Mouse (Mus musculus) adrenal gland, adult 8-10 months (tissue): ENCODE measurements around the gene Olfr545. TPM values are rescaled to one million over a fixed set of nuclear protein-coding genes. Genes with fewer than 3 reads are reported as not detected.

ENCODE experiments used
- DNase-seq: peaks from one replicate; pipeline ENCODE4 v3.0.0; 2022
- total RNA-seq, 4 experiments: library from RNA; stranded (reverse); gene quantifications; 2 replicates each; pipeline ENCODE4 v1.2.4; 2022

Olfr545 gene
- total RNA-seq, 4 experiments from 2014 or later: not detected

DNA sequence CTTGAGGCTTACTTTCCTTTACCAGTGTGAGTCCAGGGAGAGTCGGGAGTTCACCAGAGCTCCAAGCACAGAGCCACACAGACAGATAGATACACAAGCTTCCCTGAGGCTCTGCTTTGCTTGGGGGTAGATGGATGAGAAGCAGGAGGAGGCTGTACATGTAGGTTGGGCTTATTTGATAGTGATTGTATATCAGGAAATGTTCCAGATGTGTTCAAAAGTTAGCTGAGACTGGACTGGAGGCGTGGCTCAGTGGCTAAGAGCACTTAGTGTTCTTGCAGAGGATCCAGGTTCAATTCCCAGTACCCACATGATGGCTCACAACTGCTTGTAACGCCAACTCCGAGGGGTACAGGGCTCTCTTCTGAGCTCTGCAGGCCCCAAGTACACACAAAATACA lies 20.9 kb downstream of the Olfr545 start:
- DNase-seq: no peak

- DNase-seq: no peak
Measured at GRCm38 (mm10) chr7:102477377-102477776, 22.0 kb downstream of the Olfr545 start.

GRCm38 (mm10) chr7:102476601-102477000 lies 22.8 kb downstream of the Olfr545 start:
- no peak for DNase-seq

DNA sequence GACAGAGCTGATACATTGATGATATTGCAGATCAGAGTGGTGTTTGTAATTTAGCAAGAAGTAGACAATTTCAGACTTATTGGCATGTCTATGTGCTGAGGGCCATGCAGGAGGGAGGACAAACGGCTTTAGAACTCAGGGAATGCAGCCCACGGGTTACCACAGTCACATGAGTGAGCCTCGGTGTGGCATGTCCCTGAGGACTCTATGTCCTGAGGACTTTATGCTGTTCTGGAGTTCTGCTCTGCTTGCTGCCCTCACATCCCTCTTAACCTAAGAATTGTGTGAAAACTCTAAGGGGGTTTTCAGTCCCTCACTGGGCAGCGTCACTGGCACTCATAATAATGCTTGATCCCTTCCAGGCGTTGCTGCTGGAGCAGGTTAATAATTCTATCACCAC lies 26.7 kb downstream of the Olfr545 start:
- DNase-seq: no peak

DNA sequence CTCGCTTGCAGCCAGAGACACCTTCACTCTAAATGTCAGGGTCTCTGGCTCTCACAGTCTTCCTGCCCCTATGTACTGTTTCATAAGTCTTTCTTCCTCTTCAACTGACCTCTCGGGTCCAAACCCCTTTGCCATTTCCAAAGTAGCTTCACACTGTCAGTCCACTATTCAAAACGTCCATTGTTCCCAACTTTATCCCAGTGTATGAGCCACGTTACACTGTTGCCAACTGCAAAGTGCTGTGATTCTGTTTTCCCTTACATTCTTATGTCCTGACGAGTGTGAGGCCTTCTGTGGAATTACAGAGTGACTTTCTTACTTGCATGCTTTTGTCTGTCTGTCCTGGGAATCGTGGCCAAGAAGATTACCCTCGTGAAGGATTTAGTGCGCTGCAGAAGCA lies 31.8 kb downstream of the Olfr545 start:
- DNase-seq: no peak

GRCm38 (mm10) chr7:102458618-102459380 lies 40.6 kb downstream of the Olfr545 start:
- no peak for DNase-seq

DNA sequence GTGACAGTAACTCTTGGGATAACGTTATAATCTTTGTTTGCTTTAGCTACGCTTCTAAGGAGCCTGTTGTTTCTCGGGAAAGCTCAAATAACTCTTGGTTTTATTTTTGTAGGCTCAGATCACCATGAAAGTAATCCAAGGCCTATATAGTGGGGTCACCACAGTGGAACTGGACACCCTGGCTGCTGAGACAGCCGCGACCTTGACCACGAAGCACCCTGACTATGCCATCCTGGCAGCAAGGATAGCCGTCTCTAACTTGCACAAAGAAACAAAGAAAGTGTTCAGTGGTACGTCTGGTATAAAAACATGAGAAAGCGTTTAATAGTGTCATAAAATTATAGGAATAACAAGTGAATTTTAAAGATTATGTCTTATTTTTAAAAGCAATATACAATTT lies 52.9 kb downstream of the Olfr545 start:
- DNase-seq: no peak

DNA sequence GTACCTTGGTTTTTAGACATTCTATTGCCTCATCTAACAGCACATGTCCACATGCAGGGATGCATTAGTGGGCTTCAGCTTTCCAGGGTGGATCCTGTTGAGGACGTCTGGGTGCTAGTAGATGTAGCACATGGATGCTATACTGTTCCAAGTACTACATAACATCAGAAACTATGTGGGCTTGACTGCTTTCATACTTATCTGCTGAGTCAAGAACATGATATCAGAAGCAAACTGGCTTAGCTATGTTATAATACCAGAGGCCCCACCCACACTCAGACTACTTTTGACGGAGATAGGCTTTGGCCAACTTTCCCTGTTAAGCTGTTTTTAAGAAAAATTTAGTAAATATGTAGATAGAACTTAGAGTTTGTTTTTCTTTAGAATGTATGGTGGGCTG lies 55.1 kb downstream of the Olfr545 start:
- DNase-seq: no peak

DNA sequence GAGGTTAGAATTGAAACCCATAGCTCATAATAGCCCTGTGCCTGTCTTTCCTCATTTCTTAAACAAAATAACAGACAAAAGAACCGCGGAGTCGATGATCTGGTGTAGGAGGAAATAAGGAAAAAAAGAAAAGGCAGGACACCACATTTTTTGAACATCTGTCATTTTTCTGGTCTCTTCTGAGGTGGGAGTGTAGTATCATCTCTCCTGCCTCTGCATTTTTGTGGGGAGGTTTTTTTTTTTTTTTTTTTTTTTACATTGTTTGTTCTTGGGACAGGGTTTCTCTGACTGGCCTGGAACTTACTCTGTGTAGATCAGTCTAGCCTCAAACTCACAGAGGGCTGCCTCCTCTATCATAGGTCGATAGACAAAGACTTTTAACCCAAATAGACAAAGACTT lies 56.9 kb downstream of the Olfr545 start:
- DNase-seq: no peak

DNA sequence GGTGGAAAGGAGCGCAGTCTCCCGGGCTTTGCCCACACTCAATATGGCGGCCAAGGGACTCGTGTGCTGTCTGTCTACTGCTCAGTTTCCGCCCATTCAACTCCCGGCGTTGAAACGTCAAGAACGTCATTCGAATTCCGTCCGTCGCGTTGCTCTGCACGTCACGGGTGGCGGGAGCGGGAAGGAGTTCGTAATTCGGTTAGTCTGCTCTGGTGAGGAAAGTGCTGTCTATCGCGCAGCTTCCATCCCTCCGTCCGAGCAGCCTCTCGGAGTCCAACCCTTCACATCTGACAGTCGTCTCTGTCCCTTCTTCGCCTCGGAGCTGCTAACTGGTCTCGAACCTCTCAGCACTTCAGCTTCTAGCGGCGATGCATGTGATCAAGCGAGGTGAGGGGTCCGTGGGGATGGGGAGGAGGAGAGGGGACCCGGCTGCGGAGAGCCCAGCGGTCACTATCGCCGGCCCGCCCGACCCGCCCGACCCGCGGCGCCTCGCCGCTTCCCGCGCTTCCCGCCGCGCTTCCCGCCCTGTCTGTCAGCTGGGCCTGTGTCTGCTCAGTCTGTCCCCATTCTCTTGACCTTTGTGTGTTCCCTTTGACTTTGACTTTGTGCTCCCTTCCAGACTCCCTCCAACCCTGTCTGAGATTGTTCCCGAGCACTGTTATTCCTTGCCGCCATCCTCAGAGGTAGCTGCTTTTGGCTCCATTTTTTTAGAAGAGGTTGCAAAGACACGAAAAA lies 57.5 kb downstream of the Olfr545 start, which contains the start of gene Rrm1:
Rrm1 (plus strand) TSS at position 39 of the 735 bp plus-strand sequence.
- peak; percentile 96 for DNase-seq

Other genes with a start within 250 kb of the Olfr545 start
- 10 to 100 TPM; 39.8 to 54.4 (median 47.5) TPM for gene Rhog, start 243.5 kb downstream of the Olfr545 start, total RNA-seq
- gene Stim1, start 231.8 kb downstream of the Olfr545 start, total RNA-seq: 10 to 100 TPM; 74.4 to 93.6 (median 83.3) TPM
- gene Rrm1, start 57.9 kb downstream of the Olfr545 start, total RNA-seq: 10 to 100 TPM; 16.4 to 23.7 (median 20.3) TPM
- gene Olfr543, start 17.9 kb downstream of the Olfr545 start, total RNA-seq: not detected
- not detected for gene Olfr544, start 11.3 kb downstream of the Olfr545 start, total RNA-seq
- gene Olfr547, start 35.2 kb upstream of the Olfr545 start, total RNA-seq: not detected
- gene Olfr548-ps1, start 41.3 kb upstream of the Olfr545 start, total RNA-seq: not detected
- not detected for gene Olfr549, start 50.3 kb upstream of the Olfr545 start, total RNA-seq
- 10 to 100 TPM; 13.9 to 22.2 (median 19.0) TPM for gene Trim21, start 65.9 kb upstream of the Olfr545 start, total RNA-seq
- under 1 TPM in 1 of 4 experiments, not detected in 3; 0.19 TPM for gene Olfr550, start 71.9 kb upstream of the Olfr545 start, total RNA-seq
- gene Olfr551, start 92.3 kb upstream of the Olfr545 start, total RNA-seq: not detected
- gene Olfr552, start 98.2 kb upstream of the Olfr545 start, total RNA-seq: under 1 TPM in 1 of 4 experiments, not detected in 3; 0.05 TPM
- not detected for gene Olfr553, start 118.6 kb upstream of the Olfr545 start, total RNA-seq
- gene Olfr554, start 138.9 kb upstream of the Olfr545 start, total RNA-seq: not detected
- not detected for gene Olfr555, start 159.2 kb upstream of the Olfr545 start, total RNA-seq
- gene Olfr556, start 165.3 kb upstream of the Olfr545 start, total RNA-seq: not detected
- 10 to 100 TPM; 10.9 to 19.3 (median 15.7) TPM for gene Trim68, start 187.8 kb upstream of the Olfr545 start, total RNA-seq
- under 1 TPM in 1 of 4 experiments, not detected in 3; 0.12 TPM for gene Olfr557, start 196.3 kb upstream of the Olfr545 start, total RNA-seq
- gene Olfr558, start 202.6 kb upstream of the Olfr545 start, total RNA-seq: under 1 TPM in 3 of 4 experiments, not detected in 1; 0.14 to 0.40 (median 0.18) TPM
- not detected for gene Olfr33, start 219.5 kb upstream of the Olfr545 start, total RNA-seq
- gene Olfr559, start 227.9 kb upstream of the Olfr545 start, total RNA-seq: not detected